Mouse (Mus musculus): Measurements from ENCODE around the gene Stat2. TPM values are rescaled to one million over a fixed set of nuclear protein-coding genes. Genes with fewer than 3 reads are reported as not detected.

The Stat2 gene
- polyA plus RNA-seq (2016; fragmentation: Nextera tagmentation; extraction: Ambion mirVana): 23.1 and 26.5 TPM in 2 replicates

DNA sequence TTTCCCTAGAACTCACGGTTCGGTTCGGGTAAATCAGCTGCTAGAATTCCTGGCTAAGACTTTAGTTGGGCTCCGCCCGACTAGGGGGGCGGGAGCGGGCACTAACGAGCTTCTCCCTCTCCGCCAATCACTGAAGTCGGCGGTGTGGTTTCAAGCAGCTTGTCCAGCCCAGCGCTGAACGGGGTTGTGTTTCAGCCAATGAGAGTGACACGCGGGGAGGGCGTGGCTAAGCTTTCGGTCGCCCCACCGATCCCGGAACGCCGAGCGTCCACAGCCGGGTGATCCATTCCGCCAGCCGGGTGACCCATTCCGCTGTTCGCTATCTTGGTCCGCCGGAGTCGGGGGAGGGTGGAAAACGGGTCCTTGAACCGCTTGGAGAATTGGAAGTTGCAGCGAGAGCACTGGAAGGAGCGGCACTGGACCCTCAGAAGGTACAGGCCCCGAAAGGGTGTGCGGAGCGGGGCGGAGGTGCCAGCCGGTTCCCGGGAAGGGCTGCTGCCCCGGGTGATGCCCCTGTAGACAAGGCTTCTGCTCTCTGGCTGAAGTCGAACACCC lies at the start of gene Stat2:
Gene Stat2, plus strand, starts transcription at position 273 of the 555 bp plus-strand sequence.
- Histone ChIP-seq H3K27ac (peak within 1 kb of the TSS; percentile 83), H3K4me3 (peak within 1 kb of the TSS; percentile 79), H3K27me3 (0 out of 2 replicates have a peak, but pooled peaks cover 2% of the 10 kb centered on the region), H3K4me2 (replicated peaks) (peak within 1 kb of the TSS; percentile 65), H3K9ac (peak within 1 kb of the TSS; percentile 80), H3K4me1 (0 out of 2 replicates have a peak, but pooled peaks cover 2% of the 10 kb centered on the region), H3K9me3 (replicated peaks) (no peaks in the 10 kb centered on the region), H3K36me3 (no peaks in the 10 kb centered on the region)
- under 1% methylated on average over 43 of the region's 43 CpGs for WGBS
- peak; percentile 99 for ATAC-seq (ENCODE audit: low FRiP score)

DNA sequence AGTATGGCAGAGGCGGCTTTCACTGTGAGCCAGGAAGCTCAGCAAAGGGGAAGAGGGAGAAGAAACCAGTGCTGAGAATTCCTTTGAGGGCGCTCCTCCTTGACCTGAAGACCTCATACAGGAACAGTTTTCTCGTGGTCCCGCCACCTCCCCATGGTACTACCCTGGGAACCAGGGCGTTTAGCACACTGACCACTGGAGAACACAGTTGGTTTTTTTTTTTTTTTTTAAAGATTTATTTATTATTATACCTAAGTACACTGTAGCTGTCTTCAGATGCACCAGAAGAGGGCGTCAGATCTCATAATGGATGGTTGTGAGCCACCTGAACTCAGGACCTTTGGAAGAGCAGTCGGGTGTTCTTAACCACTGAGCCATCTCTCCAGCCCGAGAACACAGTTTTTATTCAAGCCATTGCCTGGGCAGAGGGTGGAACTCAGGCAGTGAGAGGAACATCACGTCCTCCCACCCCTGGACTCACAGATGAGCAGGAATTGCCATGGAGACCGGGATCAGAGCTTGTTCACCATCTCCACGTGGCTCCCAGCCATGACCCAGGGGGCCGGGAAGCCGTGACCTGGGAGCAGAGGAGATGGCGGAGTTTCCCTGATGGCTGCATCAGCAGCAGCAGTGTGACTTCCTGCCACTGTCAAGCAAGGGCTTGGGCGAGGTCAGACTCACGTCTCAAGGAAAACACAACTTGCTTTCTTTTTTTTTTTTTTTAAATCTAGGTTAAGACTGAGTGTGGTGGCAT lies 48.6 kb upstream of the Stat2 start:
- ATAC-seq (ENCODE audit: low FRiP score): no peak
- Histone ChIP-seq H3K27me3 (no peaks in the 10 kb centered on the region; the same call in 1 of the 2 replicates), H3K4me3 (no peak overlapping the region), H3K9me3 (replicated peaks) (no peaks in the 10 kb centered on the region), H3K4me2 (replicated peaks) (no peak overlapping the region), H3K9ac (no peak overlapping the region), H3K4me1 (no peaks in the 10 kb centered on the region), H3K36me3 (no peaks in the 10 kb centered on the region), H3K27ac (no peak overlapping the region)
- 59% methylated on average over 16 of the region's 16 CpGs for WGBS

DNA sequence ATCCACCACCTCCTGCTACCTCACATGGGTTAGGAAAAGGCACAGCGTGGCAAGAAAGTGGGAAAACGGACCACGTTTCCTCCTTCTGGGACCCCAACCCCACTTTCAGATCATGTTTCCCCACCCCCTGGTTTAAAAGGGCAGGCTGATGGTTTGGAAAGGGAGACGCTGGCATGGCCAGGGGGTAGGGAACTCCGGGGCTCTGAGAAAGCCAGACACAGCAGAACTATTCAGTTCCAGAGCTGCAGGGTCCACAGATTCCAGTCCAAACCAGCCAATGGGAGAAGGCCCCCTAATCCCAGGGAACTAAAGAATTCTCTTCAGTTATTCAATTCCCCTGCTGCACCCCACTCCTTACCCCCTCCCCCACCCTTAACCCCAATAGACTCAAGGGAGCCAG lies 45.3 kb upstream of the Stat2 start:
- H3K9me3 ChIP-seq (replicated peaks): no peaks in the 10 kb centered on the region
- H3K4me3 ChIP-seq: no peak overlapping the region
- no peak overlapping the region for H3K9ac ChIP-seq
- H3K27ac ChIP-seq: no peak overlapping the region
- H3K27me3 ChIP-seq: no peaks in the 10 kb centered on the region; the same call in 1 of the 2 replicates
- H3K36me3 ChIP-seq: no peaks in the 10 kb centered on the region
- ATAC-seq (ENCODE audit: low FRiP score): no peak
- WGBS: 53% methylated on average over 5 of the region's 5 CpGs
- H3K4me1 ChIP-seq: no peaks in the 10 kb centered on the region
- H3K4me2 ChIP-seq (replicated peaks): no peak overlapping the region

DNA sequence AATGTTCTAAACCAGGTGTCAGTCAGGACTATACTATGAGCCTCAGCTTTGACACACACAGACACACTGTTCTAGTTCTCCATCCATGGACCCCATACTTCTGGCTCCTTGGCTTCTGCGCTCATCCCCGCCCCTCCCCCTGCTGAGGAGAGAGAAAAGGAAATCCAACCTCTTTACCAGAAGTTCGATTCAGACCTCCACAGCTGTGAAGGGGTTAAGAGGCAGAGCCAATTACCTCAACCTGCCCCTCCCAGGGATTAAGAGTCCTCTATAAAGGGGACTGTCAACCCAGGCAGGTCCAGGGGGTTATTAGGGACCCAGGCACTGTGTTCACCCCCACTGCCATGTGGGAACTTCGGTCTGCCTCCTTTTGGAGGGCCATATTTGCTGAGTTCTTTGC lies 44.8 kb upstream of the Stat2 start, which contains the start of gene Mip:
Gene Mip, plus strand, starts transcription at position 301 of the 400 bp plus-strand sequence.
- Histone ChIP-seq H3K4me3 (no peak within 1 kb of the TSS), H3K4me2 (replicated peaks) (no peak within 1 kb of the TSS), H3K36me3 (no peaks in the 10 kb centered on the region), H3K4me1 (no peaks in the 10 kb centered on the region), H3K27me3 (no peaks in the 10 kb centered on the region), H3K27ac (no peak within 1 kb of the TSS), H3K9me3 (replicated peaks) (no peaks in the 10 kb centered on the region), H3K9ac (no peak within 1 kb of the TSS)
- ATAC-seq (ENCODE audit: low FRiP score): no peak
- 44% methylated on average over 4 of the region's 4 CpGs for WGBS

DNA sequence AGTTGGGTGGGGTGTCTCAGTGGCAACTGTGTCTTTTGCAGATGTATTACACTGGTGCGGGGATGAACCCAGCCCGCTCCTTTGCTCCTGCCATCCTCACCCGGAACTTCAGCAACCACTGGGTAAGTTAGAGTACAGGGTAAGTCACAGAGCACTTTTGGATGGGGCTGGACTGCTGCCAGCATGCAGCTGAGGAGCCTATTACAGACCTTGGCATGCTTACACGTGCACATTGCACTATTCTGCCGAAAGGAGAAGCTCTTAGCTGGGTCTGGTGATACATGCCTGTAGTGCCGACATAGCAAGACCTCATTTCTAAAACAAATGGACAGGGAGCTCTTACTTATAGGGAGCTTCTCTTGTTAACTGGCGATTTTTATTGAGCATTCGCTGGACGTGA lies 42.8 kb upstream of the Stat2 start:
- Histone ChIP-seq H3K9ac (no peak overlapping the region), H3K4me2 (replicated peaks) (no peak overlapping the region), H3K27me3 (no peaks in the 10 kb centered on the region), H3K4me1 (no peaks in the 10 kb centered on the region), H3K9me3 (replicated peaks) (no peaks in the 10 kb centered on the region), H3K36me3 (no peaks in the 10 kb centered on the region), H3K27ac (no peak overlapping the region), H3K4me3 (no peak overlapping the region)
- 88% methylated on average over 9 of the region's 9 CpGs for WGBS
- no peak for ATAC-seq (ENCODE audit: low FRiP score)

DNA sequence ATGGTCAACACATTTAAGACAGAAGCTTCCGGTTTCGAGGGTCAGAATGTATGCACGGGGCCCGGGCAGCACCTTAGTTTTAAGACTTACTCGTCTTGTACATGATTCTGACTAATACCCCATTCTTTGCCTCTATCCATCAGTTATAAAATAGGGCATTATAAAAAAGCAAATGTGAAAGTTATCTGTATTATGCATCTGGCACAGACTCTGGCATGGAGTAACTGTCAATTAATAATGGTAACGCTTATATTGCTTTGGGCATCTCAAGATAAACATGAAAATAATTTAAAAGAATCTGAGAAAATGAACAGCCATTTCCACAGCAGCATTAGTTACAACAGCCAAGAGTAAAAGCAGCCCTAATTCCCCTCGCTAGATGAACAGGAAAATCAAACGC lies 42.4 kb upstream of the Stat2 start:
- Histone ChIP-seq H3K4me2 (replicated peaks) (no peak overlapping the region), H3K9me3 (replicated peaks) (no peaks in the 10 kb centered on the region), H3K27me3 (no peaks in the 10 kb centered on the region), H3K4me1 (peaks cover 3% of the 10 kb centered on the region), H3K9ac (no peak overlapping the region), H3K27ac (no peak overlapping the region), H3K4me3 (no peak overlapping the region), H3K36me3 (no peaks in the 10 kb centered on the region)
- no peak for ATAC-seq (ENCODE audit: low FRiP score)
- WGBS: 95% methylated on average over 8 of the region's 8 CpGs

DNA sequence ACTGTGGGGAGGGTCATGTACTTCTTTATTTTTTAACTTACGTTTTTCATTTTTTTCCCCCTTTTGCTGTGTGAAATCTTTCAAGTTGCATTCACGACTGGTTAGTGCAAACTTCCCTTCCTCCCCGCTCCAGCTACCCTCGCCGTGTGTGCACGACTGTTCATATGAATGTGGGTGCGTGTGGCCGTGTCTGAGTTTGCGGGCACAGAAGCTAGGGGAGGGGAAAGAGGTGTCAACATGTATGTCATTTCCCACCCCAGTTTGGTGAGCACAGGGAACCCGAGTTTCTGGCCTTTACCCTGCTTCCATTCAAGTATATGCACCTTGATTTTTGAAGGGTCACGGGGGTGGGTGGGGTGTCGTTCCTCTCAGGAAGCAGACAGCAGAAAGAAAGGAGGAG lies 39.8 kb upstream of the Stat2 start:
- 0 out of 2 replicates have a peak overlapping the region, but pooled peaks have one; percentile 79 for H3K9ac ChIP-seq
- H3K4me3 ChIP-seq: no peak overlapping the region
- WGBS: 78% methylated on average over 12 of the region's 12 CpGs
- H3K27ac ChIP-seq: no peak overlapping the region
- peaks cover 4% of the 10 kb centered on the region for H3K4me1 ChIP-seq
- H3K36me3 ChIP-seq: no peaks in the 10 kb centered on the region
- ATAC-seq (ENCODE audit: low FRiP score): no peak
- no peaks in the 10 kb centered on the region for H3K27me3 ChIP-seq
- H3K4me2 ChIP-seq (replicated peaks): no peak overlapping the region
- H3K9me3 ChIP-seq (replicated peaks): no peaks in the 10 kb centered on the region

DNA sequence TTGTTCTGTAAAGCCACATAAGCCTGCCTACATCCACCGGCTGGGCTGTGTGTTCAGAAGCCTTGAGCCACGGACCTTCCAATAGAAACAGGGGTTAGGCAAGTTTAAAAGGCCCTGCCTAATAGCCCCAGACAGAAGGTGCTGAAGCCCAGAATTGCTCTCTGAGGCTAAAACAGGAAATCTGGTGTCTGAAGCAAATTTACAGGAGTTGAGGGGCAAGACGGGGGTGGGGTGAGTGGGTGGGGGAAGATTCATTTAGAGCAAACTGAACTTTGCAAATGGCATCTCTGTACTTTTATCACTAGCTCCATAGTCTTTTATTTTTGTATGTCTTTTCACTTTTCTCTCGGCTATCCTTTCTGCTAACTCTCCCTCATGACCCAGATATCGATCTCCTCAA lies 39.2 kb upstream of the Stat2 start:
- ATAC-seq (ENCODE audit: low FRiP score): no peak
- H3K27ac ChIP-seq: 0 out of 2 replicates have a peak overlapping the region, but pooled peaks have one; percentile 94

DNA sequence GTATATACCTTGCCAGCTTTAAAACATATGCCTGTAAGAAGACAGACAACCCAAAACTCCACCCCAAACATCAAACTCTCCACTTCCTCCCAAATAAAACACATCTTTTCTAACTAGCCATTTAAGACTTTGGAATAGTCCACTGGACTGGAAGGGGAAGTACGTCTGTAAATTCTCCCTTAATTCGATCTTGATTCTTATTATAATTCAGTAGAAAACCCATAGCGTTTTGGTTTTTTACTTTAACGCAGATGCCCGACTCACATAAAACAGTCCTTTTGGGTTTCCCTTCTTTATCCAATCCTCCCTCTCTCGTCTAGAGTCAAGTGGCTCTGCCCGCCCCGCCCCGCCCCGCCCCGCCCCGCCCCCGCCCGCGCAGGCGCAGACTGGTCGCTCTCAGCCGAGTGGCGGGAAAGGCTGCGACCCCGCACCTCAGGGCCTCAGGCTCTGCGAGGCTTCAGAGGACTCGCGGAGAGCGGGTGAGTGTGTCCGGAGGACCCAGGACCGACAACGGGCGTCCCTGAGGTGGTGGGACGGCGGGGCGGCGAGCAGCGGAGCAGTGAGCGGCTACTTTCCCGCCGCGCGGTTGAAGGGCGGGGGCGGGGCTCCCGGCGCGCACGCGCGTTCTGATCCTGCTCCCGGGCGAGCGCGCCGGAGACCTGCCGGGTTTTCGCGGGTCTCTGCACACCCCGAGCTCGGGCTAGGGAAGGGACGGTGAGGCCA lies 38.5 kb upstream of the Stat2 start, which contains the start of gene Timeless:
Gene Timeless, plus strand, starts transcription at position 369 of the 723 bp plus-strand sequence.
- Histone ChIP-seq H3K4me3 (peak within 1 kb of the TSS; percentile 64), H3K4me1 (peaks cover 4% of the 10 kb centered on the region), H3K9ac (peak within 1 kb of the TSS; percentile 79), H3K4me2 (replicated peaks) (peak within 1 kb of the TSS; percentile 63), H3K27me3 (no peaks in the 10 kb centered on the region), H3K27ac (peak within 1 kb of the TSS; percentile 94), H3K36me3 (no peaks in the 10 kb centered on the region), H3K9me3 (replicated peaks) (no peaks in the 10 kb centered on the region)
- peak; percentile 92 for ATAC-seq (ENCODE audit: low FRiP score)
- under 1% methylated on average over 56 of the region's 58 CpGs for WGBS

More for the DNA sequence above, 39.2 kb upstream of the Stat2 start:
- peak overlapping the region; percentile 64 for H3K4me3 ChIP-seq
- no peaks in the 10 kb centered on the region for H3K9me3 ChIP-seq (replicated peaks)
- no peaks in the 10 kb centered on the region for H3K36me3 ChIP-seq
- H3K27me3 ChIP-seq: no peaks in the 10 kb centered on the region
- 25% methylated on average over 5 of the region's 5 CpGs for WGBS
- peak overlapping the region; percentile 79; the same call in 1 of the 2 replicates for H3K9ac ChIP-seq
- H3K4me1 ChIP-seq: peaks cover 4% of the 10 kb centered on the region
- peak overlapping the region; percentile 63 for H3K4me2 ChIP-seq (replicated peaks)

DNA sequence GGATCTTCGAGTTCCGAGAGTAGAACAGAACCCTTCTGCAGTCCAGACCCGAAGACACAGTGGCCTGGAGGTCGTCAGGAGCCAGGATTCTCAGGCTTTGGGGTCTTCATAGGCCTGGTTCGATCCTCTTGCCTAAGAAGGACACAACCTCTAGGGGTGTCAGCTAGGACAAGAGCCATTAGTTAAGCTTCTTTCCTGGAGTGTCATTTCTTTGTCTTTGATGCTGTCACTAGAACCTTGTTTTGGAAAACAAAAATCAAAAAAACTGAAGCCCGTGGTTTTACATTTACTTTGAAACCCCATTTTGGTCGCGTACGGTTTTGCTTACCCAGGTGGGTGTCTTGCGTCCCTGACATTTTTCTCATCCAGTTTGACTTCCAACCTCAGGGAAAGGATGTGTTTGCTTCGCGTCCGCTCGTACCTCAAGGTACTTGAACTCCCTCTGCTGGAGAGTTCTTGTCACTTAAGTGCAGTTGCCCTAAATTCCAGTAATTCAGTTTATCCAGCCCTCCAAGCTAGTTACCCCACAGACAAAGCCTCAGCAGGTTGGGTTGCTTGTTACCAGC lies 37.9 kb upstream of the Stat2 start:
- Histone ChIP-seq H3K9ac (peak overlapping the region; percentile 79), H3K4me3 (peak overlapping the region; percentile 64), H3K9me3 (replicated peaks) (no peaks in the 10 kb centered on the region), H3K36me3 (no peaks in the 10 kb centered on the region), H3K4me1 (peaks cover 4% of the 10 kb centered on the region), H3K27me3 (no peaks in the 10 kb centered on the region), H3K27ac (peak overlapping the region; percentile 94), H3K4me2 (replicated peaks) (peak overlapping the region; percentile 63)
- ATAC-seq (ENCODE audit: low FRiP score): 0 out of 2 replicates have a peak, but pooled peaks have one; percentile 20
- WGBS: 0% methylated on average over 14 of the region's 14 CpGs

DNA sequence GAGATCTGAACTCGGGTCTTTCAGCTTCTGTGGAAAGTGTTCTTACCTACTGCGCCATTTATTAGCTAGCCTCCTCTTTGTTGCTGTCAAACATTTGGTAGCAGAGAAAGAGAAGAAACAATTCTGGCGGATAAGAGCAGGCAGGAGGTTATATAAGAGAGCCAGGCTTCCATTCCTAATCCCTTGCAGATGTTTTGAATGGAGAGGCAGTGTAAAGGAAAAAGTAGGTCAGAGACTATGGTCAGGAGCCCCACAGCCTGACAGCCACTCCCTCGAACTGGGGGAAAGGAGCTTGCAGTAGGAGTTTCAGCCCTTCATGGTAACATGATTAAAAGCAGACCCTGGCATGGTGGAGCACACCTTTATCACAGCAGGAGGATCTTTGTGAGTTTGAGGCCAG lies 34.0 kb upstream of the Stat2 start:
- WGBS: 74% methylated on average over 4 of the region's 4 CpGs
- no peak overlapping the region for H3K9ac ChIP-seq

More for the DNA sequence above, 34.0 kb upstream of the Stat2 start:
- ATAC-seq (ENCODE audit: low FRiP score): no peak
- no peak overlapping the region for H3K4me2 ChIP-seq (replicated peaks)
- no peaks in the 10 kb centered on the region for H3K9me3 ChIP-seq (replicated peaks)
- H3K36me3 ChIP-seq: peaks cover 15% of the 10 kb centered on the region
- H3K27me3 ChIP-seq: no peaks in the 10 kb centered on the region
- H3K4me3 ChIP-seq: no peak overlapping the region
- peaks cover 10% of the 10 kb centered on the region for H3K4me1 ChIP-seq
- H3K27ac ChIP-seq: no peak overlapping the region
